Mouse (Mus musculus) heart, embryonic 10.5 days (tissue): ENCODE measurements around the gene Defb19. TPM values are rescaled to one million over a fixed set of nuclear protein-coding genes. Genes with fewer than 3 reads are reported as not detected.

ENCODE experiments used
- DNase-seq: peaks from one replicate; pipeline ENCODE4 v3.0.0-alpha.2; 2017; ENCODE audit warnings: low spot score
- H3K27ac ChIP-seq: fragments of 300-500 bp; sonication (generic); 2 replicates; pipeline ENCODE4 v1.5.1; 2016; ENCODE audit warnings: mild to moderate bottlenecking
- H3K27me3 ChIP-seq: fragments of 300-500 bp; sonication (generic); 2 replicates; pipeline ENCODE4 v1.6.1; 2016; ENCODE audit warnings: mild to moderate bottlenecking; ENCODE audit not compliant: poor library complexity, insufficient read depth, severe bottlenecking
- H3K36me3 ChIP-seq: fragments of 300-500 bp; sonication (generic); 2 replicates; pipeline ENCODE4 v1.6.1; 2016; ENCODE audit warnings: mild to moderate bottlenecking, moderate library complexity
- H3K4me1 ChIP-seq: fragments of 300-500 bp; sonication (generic); 2 replicates; pipeline ENCODE4 v1.6.1; 2016; ENCODE audit warnings: mild to moderate bottlenecking
- H3K4me3 ChIP-seq: fragments of 300-500 bp; sonication (generic); 2 replicates; pipeline ENCODE4 v1.5.1; 2016; ENCODE audit warnings: mild to moderate bottlenecking, moderate library complexity
- H3K9me3 ChIP-seq: fragments of 300-500 bp; sonication (generic); 2 replicates; pipeline ENCODE4 v1.6.1; 2016; ENCODE audit warnings: mild to moderate bottlenecking, moderate library complexity
- WGBS: fragments of 180-500 bp; shearing (Covaris S2); methylation state at CpG from one replicate; pipeline ENCODE4 v1.1.7; 2016; 5-methylcytosine and 5-hydroxymethylcytosine counted together
- polyA plus RNA-seq: library from polyadenylated mRNA; unstranded; fragments of >200 nt; fragmentation: Nextera tagmentation; extraction: Ambion mirVana; gene quantifications from 2 replicates; pipeline ENCODE4 v1.2.1, GENCODE M21; 2016

The Defb19 gene
- polyA plus RNA-seq, 1 experiment from 2014 or later, result 0.40 TPM

DNA sequence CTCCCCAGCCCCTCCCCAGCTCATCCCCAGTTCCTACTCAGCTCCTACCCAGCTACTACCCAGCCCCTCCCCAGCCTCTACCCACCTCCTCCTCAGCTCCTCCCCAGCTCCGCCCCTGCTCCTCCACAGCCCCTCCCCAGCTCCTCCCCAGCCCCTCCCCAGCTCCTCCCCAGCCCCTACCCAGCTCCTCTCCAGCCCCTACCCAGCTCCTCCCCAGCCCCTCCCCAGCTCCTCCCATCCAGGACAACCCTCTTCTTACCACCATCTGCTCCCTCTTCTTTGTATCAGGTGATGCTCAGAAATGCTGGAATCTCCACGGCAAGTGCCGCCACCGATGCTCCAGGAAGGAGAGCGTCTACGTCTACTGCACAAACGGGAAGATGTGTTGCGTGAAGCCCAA lies 32.1 kb upstream of the Defb19 start:
- no peaks in the 10 kb centered on the region for H3K27me3 ChIP-seq
- WGBS, result 36% methylated on average over 7 of the region's 8 CpGs
- no peak for DNase-seq
- no peaks in the 10 kb centered on the region for H3K9me3 ChIP-seq
- no peaks in the 10 kb centered on the region for H3K36me3 ChIP-seq
- no peak overlapping the region; the same call in 1 of the 2 replicates for H3K4me3 ChIP-seq
- peaks cover 11% of the 10 kb centered on the region; the same call in 1 of the 2 replicates for H3K4me1 ChIP-seq
- no peak overlapping the region; the same call in 1 of the 2 replicates for H3K27ac ChIP-seq

DNA sequence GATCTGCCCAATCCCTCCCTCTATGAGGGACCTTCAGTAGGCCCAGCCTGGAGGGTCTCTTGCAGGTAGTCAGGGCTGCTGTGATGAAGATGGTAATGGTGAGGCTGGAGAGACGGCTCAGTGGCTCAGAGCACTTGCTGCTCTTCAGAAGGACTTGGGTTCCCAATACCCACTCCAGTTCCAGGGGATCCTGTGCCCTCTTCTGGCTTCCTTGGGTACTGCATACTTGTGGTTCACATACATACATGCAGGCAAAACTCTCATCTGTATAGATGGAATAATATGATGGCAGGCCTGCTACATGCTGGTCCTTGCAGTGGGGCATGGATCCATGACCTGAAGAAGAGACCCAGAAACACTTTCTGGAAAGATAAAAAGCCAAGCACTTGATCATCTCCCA lies 28.6 kb upstream of the Defb19 start:
- 86% methylated on average over 1 of the region's 1 CpGs for WGBS

DNA sequence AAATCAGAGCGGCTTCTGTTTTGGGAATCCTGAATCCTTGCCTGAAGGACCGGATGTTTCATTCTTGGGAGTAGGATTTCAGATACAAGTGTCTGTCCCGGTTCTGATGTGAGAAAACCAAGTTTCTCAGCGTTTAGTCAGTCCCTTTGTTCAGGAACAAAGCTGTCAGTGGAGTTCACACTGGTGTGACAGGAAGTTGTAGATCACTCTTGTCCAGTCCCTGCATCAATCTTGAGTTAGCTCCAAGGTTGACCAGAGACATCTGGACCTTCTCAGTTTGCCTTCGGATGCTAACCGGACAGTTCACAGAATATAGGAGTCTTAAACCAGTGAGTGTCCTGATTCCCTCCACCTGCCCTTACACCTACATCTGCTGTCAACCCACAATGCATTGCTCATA lies 27.6 kb upstream of the Defb19 start:
- no peak overlapping the region for H3K27ac ChIP-seq
- no peak overlapping the region for H3K4me3 ChIP-seq
- no peaks in the 10 kb centered on the region for H3K27me3 ChIP-seq
- no peaks in the 10 kb centered on the region for H3K36me3 ChIP-seq
- H3K9me3 ChIP-seq, result no peaks in the 10 kb centered on the region
- WGBS, result 64% methylated on average over 6 of the region's 6 CpGs
- H3K4me1 ChIP-seq, result peaks cover 11% of the 10 kb centered on the region; the same call in 1 of the 2 replicates
- DNase-seq, result no peak

More for the DNA sequence above, 28.6 kb upstream of the Defb19 start:
- no peak for DNase-seq
- Histone ChIP-seq H3K9me3 (no peaks in the 10 kb centered on the region), H3K27me3 (no peaks in the 10 kb centered on the region), H3K27ac (no peak overlapping the region), H3K4me3 (no peak overlapping the region), H3K4me1 (peaks cover 11% of the 10 kb centered on the region; the same call in 1 of the 2 replicates), H3K36me3 (no peaks in the 10 kb centered on the region)

GRCm38 (mm10) chr2:152604057-152604456 lies 23.9 kb upstream of the Defb19 start, which contains the start of gene Defb36:
Gene Defb36, plus strand, starts transcription at chr2:152604327.
- no peaks in the 10 kb centered on the region for H3K36me3 ChIP-seq
- no peak within 1 kb of the TSS for H3K27ac ChIP-seq
- no peak for DNase-seq
- H3K4me3 ChIP-seq, result no peak within 1 kb of the TSS
- no peaks in the 10 kb centered on the region for H3K4me1 ChIP-seq
- 78% methylated on average over 15 of the region's 15 CpGs for WGBS
- H3K27me3 ChIP-seq, result no peaks in the 10 kb centered on the region
- no peaks in the 10 kb centered on the region for H3K9me3 ChIP-seq

DNA sequence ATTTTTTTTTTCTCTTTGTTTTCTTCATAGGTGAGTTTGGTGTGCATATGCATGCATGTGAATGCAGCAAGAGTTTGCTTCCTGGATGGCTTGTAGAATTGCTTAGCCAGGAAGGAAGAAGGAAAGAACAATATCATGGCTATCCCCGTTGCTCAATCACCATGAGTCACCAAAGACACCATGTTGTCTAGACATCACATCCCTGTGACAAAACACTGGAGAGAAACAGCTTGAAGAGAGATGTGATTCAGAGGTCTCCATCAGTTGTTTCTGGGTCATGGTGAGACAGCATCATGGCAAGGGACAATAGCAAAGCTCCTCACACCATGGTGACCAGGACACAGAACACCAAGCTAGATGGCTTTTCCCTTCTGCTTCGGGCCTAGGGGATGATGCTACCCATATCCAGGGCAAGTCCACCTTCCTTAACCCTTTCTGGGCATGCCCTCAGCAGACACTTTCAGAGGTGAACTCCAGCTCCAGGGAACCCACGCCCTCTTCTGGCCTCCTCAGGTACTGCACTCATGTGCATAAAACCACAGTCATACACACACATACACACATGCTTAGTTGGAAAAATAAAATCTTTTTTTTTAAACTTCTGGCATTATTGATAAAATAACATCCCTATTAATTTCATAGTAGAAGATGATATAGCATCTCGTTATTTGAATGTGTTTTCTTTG lies 21.3 kb upstream of the Defb19 start:
- Histone ChIP-seq H3K27ac (no peak overlapping the region), H3K36me3 (no peaks in the 10 kb centered on the region), H3K27me3 (no peaks in the 10 kb centered on the region), H3K4me1 (no peaks in the 10 kb centered on the region), H3K4me3 (no peak overlapping the region), H3K9me3 (no peaks in the 10 kb centered on the region)
- 70% methylated on average over 4 of the region's 4 CpGs for WGBS
- DNase-seq, result no peak

DNA sequence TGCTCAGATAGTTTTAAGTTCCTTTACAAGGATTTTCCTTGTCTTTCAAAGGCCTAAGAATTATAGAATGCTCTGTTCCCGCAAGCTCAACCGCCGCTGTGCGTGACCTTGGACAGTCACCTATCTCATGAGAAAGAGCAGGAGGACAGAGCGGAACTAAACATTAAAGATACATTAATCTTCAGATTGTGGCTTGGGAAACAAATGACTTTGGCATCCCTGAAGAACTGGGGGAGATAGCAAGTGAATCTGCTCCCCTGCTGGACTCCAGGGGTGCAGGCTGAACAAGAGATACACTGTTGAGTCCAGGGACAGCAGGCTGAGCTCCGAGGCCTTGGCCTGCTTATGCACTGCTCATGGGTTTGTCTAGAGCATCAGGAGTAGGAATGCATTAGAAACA lies 20.0 kb upstream of the Defb19 start:
- H3K9me3 ChIP-seq, result no peaks in the 10 kb centered on the region
- no peak overlapping the region for H3K27ac ChIP-seq
- no peaks in the 10 kb centered on the region for H3K27me3 ChIP-seq
- WGBS, result 78% methylated on average over 6 of the region's 6 CpGs
- no peak for DNase-seq
- H3K4me3 ChIP-seq, result no peak overlapping the region
- H3K36me3 ChIP-seq, result no peaks in the 10 kb centered on the region
- H3K4me1 ChIP-seq, result no peaks in the 10 kb centered on the region

GRCm38 (mm10) chr2:152599299-152599698 lies 19.2 kb upstream of the Defb19 start, which contains the start of gene Defb45:
Gene Defb45, minus strand, starts transcription at chr2:152599399.
- no peak for DNase-seq
- Histone ChIP-seq H3K27me3 (no peaks in the 10 kb centered on the region), H3K4me3 (no peak within 1 kb of the TSS), H3K36me3 (no peaks in the 10 kb centered on the region), H3K4me1 (no peaks in the 10 kb centered on the region), H3K27ac (no peak within 1 kb of the TSS), H3K9me3 (no peaks in the 10 kb centered on the region)
- 63% methylated on average over 7 of the region's 7 CpGs for WGBS

DNA sequence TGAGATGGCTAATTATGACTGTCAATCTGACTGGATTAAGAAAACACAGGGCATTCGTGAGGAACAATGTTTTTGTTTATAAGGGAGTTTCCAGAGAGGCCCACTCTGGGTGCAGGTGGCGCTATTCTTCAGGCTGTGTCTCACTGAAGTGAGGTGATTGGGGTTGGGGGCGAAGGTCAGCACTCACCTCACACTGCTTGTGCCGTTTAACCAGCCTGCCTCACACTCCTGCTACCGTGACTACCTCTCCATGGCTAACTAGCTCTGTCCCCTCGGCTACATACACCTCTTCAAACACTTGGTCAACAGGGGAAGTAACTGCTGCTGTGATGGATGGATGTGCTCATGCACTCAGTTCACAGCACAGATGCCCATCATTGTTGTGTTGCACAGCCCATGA lies 8.9 kb upstream of the Defb19 start:
- 50% methylated on average over 6 of the region's 6 CpGs for WGBS

DNA sequence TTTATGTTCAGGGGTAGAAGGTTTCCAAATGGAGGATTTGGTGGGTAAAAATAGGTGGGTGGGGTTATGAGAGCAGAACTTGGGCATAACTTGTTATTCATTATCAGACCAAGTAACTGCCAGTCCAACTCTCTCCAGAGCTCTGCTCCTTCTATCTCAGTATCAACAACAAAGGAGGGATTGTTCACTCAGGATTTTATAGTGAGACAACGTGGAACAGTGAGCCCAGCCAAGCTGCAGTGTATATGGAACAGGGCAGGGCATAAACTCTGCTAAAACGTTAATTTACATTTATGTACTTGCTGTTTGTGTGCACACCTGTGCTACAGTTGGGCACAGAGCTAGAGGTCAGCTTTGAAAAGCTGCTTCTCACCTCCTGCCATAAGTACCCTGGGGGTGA lies 8.3 kb upstream of the Defb19 start:
- WGBS, result 41% methylated on average over 2 of the region's 2 CpGs
- H3K4me3 ChIP-seq, result no peak overlapping the region
- DNase-seq, result no peak
- no peaks in the 10 kb centered on the region for H3K9me3 ChIP-seq
- no peaks in the 10 kb centered on the region for H3K27me3 ChIP-seq
- no peak overlapping the region for H3K27ac ChIP-seq
- no peaks in the 10 kb centered on the region for H3K36me3 ChIP-seq
- H3K4me1 ChIP-seq, result 0 out of 2 replicates have a peak, but pooled peaks cover 3% of the 10 kb centered on the region

More for the DNA sequence above, 8.9 kb upstream of the Defb19 start:
- no peak overlapping the region for H3K27ac ChIP-seq
- DNase-seq, result no peak
- H3K4me3 ChIP-seq, result no peak overlapping the region
- 0 out of 2 replicates have a peak, but pooled peaks cover 3% of the 10 kb centered on the region for H3K4me1 ChIP-seq
- H3K36me3 ChIP-seq, result no peaks in the 10 kb centered on the region
- no peaks in the 10 kb centered on the region for H3K27me3 ChIP-seq
- no peaks in the 10 kb centered on the region for H3K9me3 ChIP-seq

DNA sequence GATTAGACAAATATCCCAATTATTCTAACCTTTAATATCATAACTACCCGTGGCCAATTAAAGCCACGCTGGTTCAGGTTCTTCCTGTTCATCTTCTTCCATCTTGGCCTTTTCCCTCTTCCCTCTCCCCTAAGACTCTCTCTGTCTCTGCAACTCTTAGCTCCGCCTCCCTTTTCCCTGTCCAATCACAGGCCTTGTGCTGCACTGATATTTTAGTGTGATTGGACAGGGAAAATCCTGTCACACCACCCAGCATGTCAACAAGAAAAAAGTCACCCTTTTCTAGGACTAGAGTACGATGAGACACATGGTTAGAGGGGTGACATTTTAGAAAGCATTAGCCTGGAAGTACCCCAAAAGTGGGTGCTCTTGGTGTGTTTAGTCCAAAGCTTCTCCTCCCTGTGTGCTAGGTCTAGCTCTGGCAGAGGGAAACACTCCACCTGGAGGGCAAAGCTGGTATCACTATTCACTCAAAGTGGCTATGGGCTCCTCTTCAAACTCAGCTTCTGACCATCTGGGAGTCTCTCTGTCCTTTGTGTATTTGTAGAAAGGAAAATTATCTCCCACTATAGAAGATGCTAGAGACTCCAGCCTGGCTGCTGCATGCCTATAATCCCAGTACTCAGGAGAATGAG lies 6.9 kb upstream of the Defb19 start:
- H3K27me3 ChIP-seq, result no peaks in the 10 kb centered on the region
- 0 out of 2 replicates have a peak, but pooled peaks cover 3% of the 10 kb centered on the region for H3K4me1 ChIP-seq
- no peak overlapping the region for H3K27ac ChIP-seq
- H3K36me3 ChIP-seq, result no peaks in the 10 kb centered on the region
- DNase-seq, result no peak
- no peaks in the 10 kb centered on the region for H3K9me3 ChIP-seq
- 75% methylated on average over 4 of the region's 4 CpGs for WGBS
- no peak overlapping the region for H3K4me3 ChIP-seq

DNA sequence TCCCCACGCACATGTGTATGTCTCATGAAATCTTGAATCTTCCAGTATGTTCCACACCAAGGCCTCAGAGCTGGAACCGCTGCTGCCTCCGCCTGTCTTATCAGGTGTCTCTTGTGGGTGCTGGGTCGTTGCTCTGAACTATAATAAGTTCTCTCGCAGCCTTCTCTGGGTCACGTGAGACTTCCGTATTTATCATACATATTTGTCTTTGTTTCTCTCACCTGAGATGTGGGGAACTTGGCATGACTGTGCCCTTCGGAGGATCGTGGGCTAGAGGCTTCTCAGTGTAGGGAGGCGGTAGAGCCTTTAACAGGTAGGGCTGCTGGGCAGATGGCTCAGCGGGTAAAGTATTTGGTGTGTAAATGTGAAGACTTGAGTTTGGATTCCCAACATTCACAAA lies 500 bp upstream of the Defb19 start:
- Histone ChIP-seq H3K27ac (no peak overlapping the region), H3K4me1 (peaks cover 15% of the 10 kb centered on the region), H3K4me3 (no peak overlapping the region), H3K9me3 (no peaks in the 10 kb centered on the region), H3K36me3 (no peaks in the 10 kb centered on the region), H3K27me3 (no peaks in the 10 kb centered on the region)
- WGBS, result 77% methylated on average over 11 of the region's 11 CpGs
- DNase-seq, result no peak

- DNase-seq, result no peak
- H3K27me3 ChIP-seq, result peaks cover 5% of the 10 kb centered on the region; the same call in 1 of the 2 replicates
- 85% methylated on average over 8 of the region's 8 CpGs for WGBS
Observed at GRCm38 (mm10) chr2:152573484-152573883, 6.6 kb downstream of the Defb19 start.

GRCm38 (mm10) chr2:152572114-152572794 lies 7.9 kb downstream of the Defb19 start, which contains the start of gene Defb21:
Gene Defb21, plus strand, starts transcription at chr2:152572744.
- WGBS, result 56% methylated on average over 11 of the region's 11 CpGs
- H3K36me3 ChIP-seq, result no peaks in the 10 kb centered on the region
- H3K9me3 ChIP-seq, result no peaks in the 10 kb centered on the region
- H3K4me3 ChIP-seq, result no peak within 1 kb of the TSS
- H3K27me3 ChIP-seq, result peaks cover 5% of the 10 kb centered on the region; the same call in 1 of the 2 replicates
- no peaks in the 10 kb centered on the region for H3K4me1 ChIP-seq
- no peak within 1 kb of the TSS for H3K27ac ChIP-seq
- no peak for DNase-seq

More at GRCm38 (mm10) chr2:152573484-152573883, 6.6 kb downstream of the Defb19 start:
- no peaks in the 10 kb centered on the region for H3K9me3 ChIP-seq
- no peak overlapping the region for H3K4me3 ChIP-seq
- H3K4me1 ChIP-seq, result no peaks in the 10 kb centered on the region
- no peak overlapping the region for H3K27ac ChIP-seq
- no peaks in the 10 kb centered on the region for H3K36me3 ChIP-seq
